Mouse (Mus musculus): ENCODE data around the gene Slc28a1. TPM values are rescaled to one million over a fixed set of nuclear protein-coding genes. Genes with fewer than 3 reads are reported as not detected.

The Slc28a1 gene
- total and polyA plus RNA-seq, 3 experiments = 0.10 TPM; not detected in 2

GRCm38 (mm10) chr7:81212697-81213346, 98.2 kb downstream of the Slc28a1 start:
- DNase-seq = peak; percentile 99

- DNase-seq = peak; percentile 62
Measured at GRCm38 (mm10) chr7:81213347-81214152, 99.0 kb downstream of the Slc28a1 start, which contains the start of gene Pde8a. Gene Pde8a, plus strand, starts transcription at chr7:81213596.

DNA sequence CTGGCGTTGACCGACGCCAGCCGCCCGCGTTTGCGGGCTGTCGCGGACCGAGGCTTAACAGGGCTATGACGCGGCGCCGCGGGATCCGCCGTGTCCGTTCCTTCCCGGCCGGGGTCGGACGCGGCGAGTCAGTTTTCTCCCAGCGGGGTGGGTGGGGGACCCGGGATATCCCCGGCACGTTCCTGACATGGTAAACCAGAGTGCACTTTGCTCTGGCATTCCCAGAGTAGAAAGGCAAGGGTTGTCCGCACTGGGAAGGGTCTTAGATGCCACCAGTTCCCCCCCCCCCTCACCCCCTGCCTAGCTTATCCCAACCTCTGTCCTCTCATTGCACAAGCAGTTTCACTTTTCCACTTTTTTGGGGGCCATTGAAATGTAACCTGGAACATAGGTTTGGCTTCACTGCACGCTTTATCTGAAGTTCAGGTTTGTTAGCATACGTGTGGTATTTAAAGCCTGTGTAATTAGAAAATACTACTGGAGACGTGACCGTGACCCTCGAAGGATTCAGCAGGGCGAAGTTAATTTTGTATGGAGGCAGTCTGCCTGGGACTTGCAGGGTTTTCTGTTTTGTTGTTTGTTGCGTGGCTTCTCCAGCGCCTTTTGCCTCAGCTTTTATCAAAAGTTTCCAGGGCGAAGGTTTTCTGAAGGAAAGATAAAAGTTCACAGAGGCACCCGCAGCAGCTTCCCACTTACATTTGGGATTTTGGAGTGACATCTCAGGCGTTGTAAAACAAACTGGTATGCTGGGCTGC, 99.7 kb downstream of the Slc28a1 start:
- peak; percentile 37 for DNase-seq

DNA sequence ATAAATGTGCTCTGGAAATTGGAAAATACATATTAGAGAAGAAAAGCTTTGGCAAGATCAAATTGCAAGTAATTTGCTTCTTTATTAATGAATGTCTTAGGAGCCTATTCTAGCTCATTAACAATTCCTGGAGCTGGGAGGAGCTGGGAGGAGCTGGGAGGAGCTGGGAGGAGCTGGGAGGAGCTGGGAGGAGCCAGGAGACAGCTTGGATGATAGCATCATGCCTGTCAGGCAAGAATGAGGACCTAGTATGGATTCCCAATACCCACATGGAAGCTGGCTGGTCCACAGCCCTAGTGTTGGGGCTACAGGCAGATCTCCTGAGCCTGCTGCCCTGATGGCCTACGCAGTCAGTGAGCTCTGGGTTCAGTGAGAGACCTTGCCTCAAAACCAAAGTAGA, 101.4 kb downstream of the Slc28a1 start:
- peak; percentile 33 for DNase-seq

- DNase-seq = no peak
Measured at GRCm38 (mm10) chr7:81219321-81219720, 104.7 kb downstream of the Slc28a1 start.

Other genes starting within 250 kb of the Slc28a1 start
- gene Wdr73, start 213.5 kb upstream of the Slc28a1 start, total RNA-seq (2021) = 10 to 100 TPM in 1 of 2 experiments, 1 to 10 TPM in 1; 9.5 to 24.4 TPM
- gene Wdr73, start 213.5 kb upstream of the Slc28a1 start, polyA plus RNA-seq (2012; rRNA removed) = 9.5 and 15.8 TPM in 2 replicates
- gene Nmb, start 209.7 kb upstream of the Slc28a1 start, total RNA-seq (2021) = 1 to 10 TPM; 1.4 to 3.7 TPM
- gene Nmb, start 209.7 kb upstream of the Slc28a1 start, polyA plus RNA-seq (2012; rRNA removed) = 4.8 and 6.5 TPM in 2 replicates
- gene Sec11a, start 167.0 kb upstream of the Slc28a1 start, total RNA-seq (2021) = 100 to 1,000 TPM in 1 of 2 experiments, 10 to 100 TPM in 1; 57.1 to 103 TPM
- gene Sec11a, start 167.0 kb upstream of the Slc28a1 start, polyA plus RNA-seq (2012; rRNA removed) = 21.9 and 40.8 TPM in 2 replicates
- 10 to 100 TPM; 22.6 to 36.1 TPM for gene Zfp592, start 121.1 kb upstream of the Slc28a1 start, total RNA-seq (2021)
- 13.0 and 13.9 TPM in 2 replicates for gene Zfp592, start 121.1 kb upstream of the Slc28a1 start, polyA plus RNA-seq (2012; rRNA removed)
- gene Alpk3, start 57.2 kb upstream of the Slc28a1 start, total RNA-seq (2021) = under 1 TPM; 0.17 to 0.24 TPM
- gene Alpk3, start 57.2 kb upstream of the Slc28a1 start, polyA plus RNA-seq (2012; rRNA removed) = 0.03 TPM in 2 replicates
- 10 to 100 TPM; 33.6 to 35.9 TPM for gene Pde8a, start 98.8 kb downstream of the Slc28a1 start, total RNA-seq (2021)
- gene Pde8a, start 98.8 kb downstream of the Slc28a1 start, polyA plus RNA-seq (2012; rRNA removed) = 11.8 and 14.4 TPM in 2 replicates
- 1,000 to 10,000 TPM in 1 of 2 experiments, 100 to 1,000 TPM in 1; 944 to 1,235 TPM for gene Rps17, start 230.5 kb downstream of the Slc28a1 start, total RNA-seq (2021)
- 351 and 362 TPM in 2 replicates for gene Rps17, start 230.5 kb downstream of the Slc28a1 start, polyA plus RNA-seq (2012; rRNA removed)

Measured in adrenal gland, adult 2 months (tissue).